Mouse (Mus musculus) kidney, adult 2 months (tissue): ENCODE results near the gene Tulp4.

Source experiments
- CTCF ChIP-seq: fragments of 200-500 bp; conservative IDR thresholded peaks from 2 replicates; pipeline ENCODE4 v1.5.1; 2011; ENCODE audit warnings: low read depth, mild to moderate bottlenecking, control low read depth, low read length, moderate library complexity, mixed read lengths; ENCODE audit not compliant: insufficient read depth, insufficient read length
- POLR2A ChIP-seq: fragments of 200-500 bp; IDR thresholded peaks from one replicate; pipeline ENCODE4 v1.6.1; 2011; ENCODE audit warnings: low read depth, low read length, control low read depth

GRCm38 (mm10) chr17:6161916-6162315, 55.7 kb downstream of the Tulp4 start:
- TF ChIP-seq CTCF = no peak
- no peak for TF ChIP-seq POLR2A
